Mouse (Mus musculus): Measurements from ENCODE around the gene Ccnl1. TPM values are rescaled to one million over a fixed set of nuclear protein-coding genes. Genes with fewer than 3 reads are reported as not detected.

Gene Ccnl1
- polyA plus RNA-seq, 1 experiment from 2014 or later = 117 TPM

DNA sequence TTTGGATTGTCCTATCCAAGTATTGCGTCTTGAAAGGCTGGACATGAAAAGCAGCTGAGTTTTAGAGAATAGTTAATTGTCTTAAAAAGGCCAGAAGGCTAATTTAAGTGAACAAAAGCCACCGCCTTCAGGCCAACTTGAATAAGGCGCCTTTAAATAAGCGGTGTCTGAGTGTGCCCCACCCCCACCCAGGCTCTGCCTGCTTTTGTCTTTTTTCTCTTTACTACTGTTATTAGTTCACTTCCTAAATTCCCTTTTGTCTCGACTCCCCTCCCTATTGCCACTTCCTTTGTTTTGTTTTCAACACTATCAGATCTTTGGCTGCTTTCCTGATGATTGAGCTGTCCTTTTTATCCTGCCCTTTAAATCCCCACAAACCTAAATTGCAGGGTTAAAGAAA is 17.3 kb upstream of the Ccnl1 start:
- Histone ChIP-seq H3K9me3 (no peaks in the 10 kb centered on the region), H3K36me3 (no peaks in the 10 kb centered on the region), H3K27ac (peak overlapping the region; percentile 94), H3K4me3 (peak overlapping the region; percentile 60), H3K9ac (0 out of 2 replicates have a peak overlapping the region, but pooled peaks have one; percentile 29), H3K27me3 (replicated peaks) (no peaks in the 10 kb centered on the region), H3K4me1 (peaks cover 4% of the 10 kb centered on the region; the same call in 1 of the 2 replicates), H3K4me2 (replicated peaks) (peak overlapping the region; percentile 60)
- peak; percentile 60 for ATAC-seq (ENCODE audit: low FRiP score, low read depth)
- 3% methylated on average over 5 of the region's 5 CpGs for WGBS

DNA sequence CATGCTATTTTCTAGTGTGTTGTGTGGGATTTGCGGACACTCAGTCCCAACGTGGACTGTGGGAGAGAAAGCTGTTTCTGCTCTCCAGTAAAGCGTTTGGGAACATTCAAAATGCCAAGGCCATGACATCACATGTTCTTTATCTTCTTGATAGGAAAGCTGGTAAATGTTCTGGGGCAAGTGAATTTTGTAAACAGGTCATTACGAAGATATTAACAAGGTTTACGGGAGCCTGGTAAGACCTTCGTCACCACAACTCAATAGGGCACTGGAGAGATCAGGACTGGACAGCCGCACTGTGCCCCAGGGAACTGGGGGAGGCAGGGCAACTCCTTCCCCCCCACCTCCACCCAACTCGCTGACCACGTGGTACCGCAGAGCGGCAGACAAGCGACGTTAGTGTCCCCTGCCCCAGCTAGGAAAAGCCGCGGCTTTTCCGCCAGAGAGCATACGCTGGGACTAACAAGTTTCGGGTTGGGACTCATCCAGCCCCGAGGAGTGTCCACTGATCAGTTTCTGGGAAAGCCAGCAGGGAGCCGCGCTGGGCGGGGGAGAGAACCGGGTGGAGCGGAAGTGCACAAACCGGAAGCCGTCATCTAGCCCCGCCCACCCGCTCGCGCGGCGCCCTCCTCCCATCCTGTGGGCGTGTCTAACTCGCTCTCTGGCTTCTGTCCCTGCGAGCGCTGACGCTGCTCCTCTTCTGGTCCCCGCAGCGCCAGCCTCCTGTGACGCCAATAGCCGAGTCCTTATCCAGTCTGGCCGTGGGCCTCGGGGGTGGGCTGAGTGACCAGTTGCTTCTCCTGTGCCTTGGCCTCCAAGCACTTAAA is 16.4 kb upstream of the Ccnl1 start:
- H3K27ac ChIP-seq = peak overlapping the region; percentile 94
- H3K27me3 ChIP-seq (replicated peaks) = no peaks in the 10 kb centered on the region
- no peaks in the 10 kb centered on the region for H3K36me3 ChIP-seq
- peak overlapping the region; percentile 75 for H3K9ac ChIP-seq
- peak overlapping the region; percentile 60 for H3K4me3 ChIP-seq
- peaks cover 4% of the 10 kb centered on the region; the same call in 1 of the 2 replicates for H3K4me1 ChIP-seq
- peak overlapping the region; percentile 60 for H3K4me2 ChIP-seq (replicated peaks)
- H3K9me3 ChIP-seq = no peaks in the 10 kb centered on the region
- under 1% methylated on average over 43 of the region's 43 CpGs for WGBS
- peak; percentile 99 for ATAC-seq (ENCODE audit: low FRiP score, low read depth)

DNA sequence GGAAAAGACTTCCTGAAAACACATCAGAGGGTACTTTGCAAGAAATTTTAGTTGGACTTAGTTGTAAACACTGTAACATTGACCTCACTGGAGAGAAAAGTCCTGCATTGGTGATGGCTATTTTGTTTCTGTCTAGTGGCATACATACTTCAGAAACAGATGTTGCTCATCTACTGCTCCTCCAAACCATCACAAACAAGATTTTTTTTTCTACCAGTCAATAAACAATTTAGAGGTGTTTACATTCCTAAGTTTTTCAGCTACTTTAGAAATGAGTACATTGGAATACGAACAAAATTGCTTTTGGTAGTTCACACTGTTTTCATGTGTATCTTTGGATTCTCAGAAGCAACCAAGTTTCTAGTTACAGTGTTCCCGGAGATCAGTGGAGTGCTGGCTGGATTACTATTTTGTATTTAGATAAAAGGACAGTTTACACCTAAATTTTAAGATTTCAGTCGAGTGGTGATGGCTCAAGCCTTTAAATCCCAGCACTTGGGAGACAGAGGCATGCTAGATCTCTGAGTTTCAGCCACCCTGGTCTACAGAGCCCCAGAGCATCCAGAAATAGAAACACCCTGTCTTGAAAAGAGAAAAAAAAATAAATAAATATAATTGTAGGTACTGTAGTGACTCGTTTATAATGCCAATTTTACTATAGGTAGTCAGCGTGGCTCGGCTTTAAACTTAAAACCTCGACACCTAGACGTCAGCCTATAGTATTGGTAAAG is 15.6 kb upstream of the Ccnl1 start:
- Histone ChIP-seq H3K36me3 (no peaks in the 10 kb centered on the region), H3K4me1 (peaks cover 4% of the 10 kb centered on the region; the same call in 1 of the 2 replicates), H3K27ac (peak overlapping the region; percentile 94), H3K4me3 (peak overlapping the region; percentile 60), H3K9me3 (no peaks in the 10 kb centered on the region), H3K9ac (peak overlapping the region; percentile 75), H3K4me2 (replicated peaks) (peak overlapping the region; percentile 60), H3K27me3 (replicated peaks) (no peaks in the 10 kb centered on the region)
- ATAC-seq (ENCODE audit: low FRiP score, low read depth) = no peak
- whole genome bisulfite sequencing = 43% methylated on average over 8 of the region's 8 CpGs

DNA sequence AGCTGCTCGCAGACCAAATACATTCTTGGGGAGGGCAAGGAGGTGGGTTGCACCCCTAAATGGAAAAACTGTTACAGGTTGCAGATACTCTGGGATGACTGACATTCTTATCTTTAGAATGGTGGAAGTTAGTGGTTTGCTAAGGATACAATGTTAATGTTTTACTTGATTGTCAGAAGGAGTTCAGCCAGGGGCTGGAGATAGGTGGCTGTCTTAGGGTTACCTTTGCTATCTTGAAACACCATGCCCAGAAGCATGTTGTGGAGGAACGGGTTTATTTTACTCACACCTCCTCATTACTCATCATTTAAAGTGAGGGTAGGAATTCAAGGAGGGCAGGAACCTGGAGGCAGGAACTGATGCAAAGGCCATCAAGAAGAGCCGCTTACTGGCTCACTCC is 11.1 kb upstream of the Ccnl1 start:
- 91% methylated on average over 3 of the region's 3 CpGs for WGBS
- Histone ChIP-seq H3K9me3 (no peaks in the 10 kb centered on the region), H3K4me3 (no peak overlapping the region), H3K36me3 (no peaks in the 10 kb centered on the region), H3K27ac (no peak overlapping the region), H3K9ac (no peak overlapping the region), H3K4me2 (replicated peaks) (no peak overlapping the region), H3K4me1 (peaks cover 4% of the 10 kb centered on the region; the same call in 1 of the 2 replicates), H3K27me3 (replicated peaks) (no peaks in the 10 kb centered on the region)
- no peak for ATAC-seq (ENCODE audit: low FRiP score, low read depth)

DNA sequence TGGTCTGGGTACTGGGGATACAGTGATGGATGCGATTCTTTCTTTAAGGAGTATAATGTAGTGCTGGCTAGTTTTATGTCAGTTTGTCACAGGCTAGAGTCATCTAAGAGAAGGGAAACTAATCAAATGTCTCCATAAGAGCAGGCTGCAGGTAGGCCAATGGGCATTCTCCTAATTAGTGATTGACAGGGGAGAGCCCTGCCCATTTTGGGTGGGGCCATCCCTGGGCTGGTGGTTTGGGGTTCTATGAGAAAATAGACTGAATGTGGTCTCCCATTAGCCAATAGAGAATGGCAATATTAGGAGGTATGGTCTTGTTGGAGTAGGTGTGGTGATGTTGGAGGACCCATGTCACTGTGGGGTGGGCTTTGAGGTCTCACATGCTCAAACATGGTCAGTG is 8.3 kb upstream of the Ccnl1 start:
- WGBS = 91% methylated on average over 1 of the region's 1 CpGs
- Histone ChIP-seq H3K4me1 (no peaks in the 10 kb centered on the region), H3K27me3 (replicated peaks) (no peaks in the 10 kb centered on the region), H3K9ac (no peak overlapping the region), H3K9me3 (no peaks in the 10 kb centered on the region), H3K27ac (no peak overlapping the region), H3K36me3 (no peaks in the 10 kb centered on the region), H3K4me2 (replicated peaks) (no peak overlapping the region), H3K4me3 (no peak overlapping the region)
- no peak for ATAC-seq (ENCODE audit: low FRiP score, low read depth)

DNA sequence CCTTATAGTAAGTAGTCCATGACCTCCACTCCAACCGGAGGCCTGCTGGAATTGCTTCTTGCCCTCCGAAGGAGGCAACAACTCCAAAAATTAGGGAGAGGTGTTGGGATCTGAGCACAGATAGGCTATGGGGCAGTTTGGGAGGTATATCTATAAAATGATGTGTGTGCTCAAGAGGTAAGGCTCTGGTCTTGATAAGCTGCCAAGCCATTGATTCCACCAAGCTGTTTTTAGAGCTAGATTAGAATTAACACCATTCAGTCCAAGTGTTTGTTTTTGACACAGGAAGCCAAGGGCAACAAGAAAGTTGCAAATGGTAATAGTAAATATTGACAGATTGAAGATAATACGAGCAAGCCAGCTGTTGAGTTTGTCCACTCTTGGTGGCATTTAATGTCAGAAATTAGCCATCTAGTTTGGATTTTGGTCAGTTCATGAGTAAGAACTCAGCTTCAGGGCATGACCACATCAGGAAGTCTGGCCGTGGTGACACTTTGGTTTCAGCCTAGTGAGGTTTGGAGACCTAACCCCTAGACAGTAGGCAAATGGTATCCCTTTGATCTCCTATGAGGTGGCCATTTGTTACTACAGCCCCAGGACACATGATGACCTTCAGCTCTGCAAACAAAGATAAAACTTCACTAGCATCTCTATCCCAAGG is 4.4 kb upstream of the Ccnl1 start:
- Histone ChIP-seq H3K27ac (no peak overlapping the region), H3K27me3 (replicated peaks) (no peaks in the 10 kb centered on the region), H3K36me3 (no peaks in the 10 kb centered on the region), H3K4me3 (no peak overlapping the region), H3K4me1 (peaks cover 6% of the 10 kb centered on the region; the same call in 1 of the 2 replicates), H3K9me3 (no peaks in the 10 kb centered on the region), H3K9ac (no peak overlapping the region), H3K4me2 (replicated peaks) (no peak overlapping the region)
- WGBS = 82% methylated on average over 4 of the region's 4 CpGs
- no peak for ATAC-seq (ENCODE audit: low FRiP score, low read depth)

DNA sequence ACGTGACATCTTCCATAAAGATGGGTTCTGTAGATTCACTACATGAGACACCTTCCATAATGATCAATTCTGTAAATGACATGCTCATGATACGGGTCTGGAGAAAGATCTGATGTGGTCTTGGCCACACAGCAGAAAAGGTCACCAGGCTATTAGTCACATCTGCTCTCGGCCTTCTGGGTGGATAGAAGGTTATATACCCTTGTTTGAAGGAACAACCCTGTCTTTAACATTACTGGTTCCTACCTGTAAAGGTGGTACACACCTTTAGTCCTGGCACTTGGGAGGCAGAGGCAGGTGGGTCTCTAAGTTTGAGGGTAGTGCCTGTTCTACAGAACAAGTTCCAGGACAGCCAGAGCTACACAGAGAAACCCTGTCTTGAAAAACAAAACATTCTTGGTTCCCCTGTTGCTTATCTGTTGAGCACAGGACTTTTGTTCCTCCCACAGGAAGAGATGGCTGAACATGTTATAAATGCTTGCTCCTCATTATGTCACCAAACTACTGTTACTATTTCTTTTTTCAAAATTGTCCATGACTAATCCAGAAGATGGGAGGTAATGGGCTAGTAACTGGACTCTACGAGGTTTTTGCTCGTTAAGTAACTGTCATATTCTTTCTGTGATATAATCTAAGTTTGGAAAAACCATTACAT is 2.4 kb upstream of the Ccnl1 start:
- Histone ChIP-seq H3K4me2 (replicated peaks) (no peak overlapping the region), H3K9me3 (no peaks in the 10 kb centered on the region), H3K9ac (no peak overlapping the region), H3K4me1 (peaks cover 19% of the 10 kb centered on the region), H3K27me3 (replicated peaks) (no peaks in the 10 kb centered on the region), H3K27ac (no peak overlapping the region), H3K4me3 (no peak overlapping the region), H3K36me3 (peaks cover 8% of the 10 kb centered on the region)
- no peak for ATAC-seq (ENCODE audit: low FRiP score, low read depth)
- WGBS = 92% methylated on average over 5 of the region's 5 CpGs

DNA sequence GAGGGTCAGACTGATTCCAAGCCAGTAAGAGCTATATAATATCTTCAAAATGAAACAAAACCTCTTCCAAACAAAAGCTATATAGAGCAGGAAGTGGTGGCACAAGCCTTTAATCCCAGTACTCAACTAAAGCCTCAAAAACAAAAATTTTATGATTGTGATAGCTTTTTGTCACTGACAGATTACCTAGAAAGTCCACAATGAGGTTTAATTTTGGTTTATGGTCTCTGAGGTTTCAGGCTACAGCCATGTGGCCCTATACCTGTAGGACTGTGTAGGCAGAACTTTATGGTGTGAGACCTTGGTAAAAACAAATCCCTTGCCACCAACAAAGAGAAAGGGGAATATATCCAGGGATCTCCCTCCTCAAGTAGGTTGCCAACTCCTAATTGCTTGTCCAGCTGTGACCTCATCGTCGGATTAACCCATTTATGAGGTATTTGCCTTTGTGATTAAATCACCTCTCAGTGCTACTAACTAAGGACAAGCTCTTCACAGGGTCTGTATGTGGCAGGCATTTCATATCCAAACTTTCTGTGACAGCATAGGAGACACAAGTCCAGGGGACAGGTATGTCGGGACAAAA is 1.5 kb upstream of the Ccnl1 start:
- no peak for ATAC-seq (ENCODE audit: low FRiP score, low read depth)
- no peaks in the 10 kb centered on the region for H3K9me3 ChIP-seq
- H3K4me2 ChIP-seq (replicated peaks) = peak overlapping the region; percentile 87
- H3K9ac ChIP-seq = 0 out of 2 replicates have a peak overlapping the region, but pooled peaks have one; percentile 100
- H3K4me3 ChIP-seq = no peak overlapping the region
- H3K36me3 ChIP-seq = peaks cover 11% of the 10 kb centered on the region
- 78% methylated on average over 3 of the region's 3 CpGs for WGBS
- H3K27me3 ChIP-seq (replicated peaks) = no peaks in the 10 kb centered on the region
- H3K27ac ChIP-seq = no peak overlapping the region
- H3K4me1 ChIP-seq = peaks cover 22% of the 10 kb centered on the region

DNA sequence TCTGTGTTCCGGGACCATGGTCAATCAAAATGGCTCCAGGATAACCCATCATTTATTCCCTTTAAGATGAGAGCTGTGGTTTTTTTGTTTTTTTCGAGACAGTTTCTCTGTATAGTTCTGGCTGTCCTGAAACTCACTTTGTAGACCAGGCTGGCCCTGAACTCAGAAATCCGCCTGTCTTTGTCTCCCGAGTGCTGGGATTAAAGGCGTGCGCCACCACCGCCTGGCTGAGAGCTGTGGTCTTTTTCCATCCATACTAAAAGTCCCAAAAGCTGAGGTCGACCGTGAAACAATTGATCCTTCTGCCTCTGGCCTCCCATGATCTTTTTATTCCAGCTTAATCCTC is 764 bp upstream of the Ccnl1 start:
- ATAC-seq (ENCODE audit: low FRiP score, low read depth) = peak; percentile 3; the same call in 1 of the 2 replicates
- H3K36me3 ChIP-seq = peaks cover 16% of the 10 kb centered on the region
- H3K27me3 ChIP-seq (replicated peaks) = no peaks in the 10 kb centered on the region
- H3K9ac ChIP-seq = peak overlapping the region; percentile 100
- peaks cover 27% of the 10 kb centered on the region for H3K4me1 ChIP-seq
- 6% methylated on average over 9 of the region's 9 CpGs for WGBS
- peak overlapping the region; percentile 99 for H3K4me3 ChIP-seq
- peak overlapping the region; percentile 72; the same call in 1 of the 2 replicates for H3K27ac ChIP-seq
- H3K9me3 ChIP-seq = no peaks in the 10 kb centered on the region
- peak overlapping the region; percentile 87 for H3K4me2 ChIP-seq (replicated peaks)

DNA sequence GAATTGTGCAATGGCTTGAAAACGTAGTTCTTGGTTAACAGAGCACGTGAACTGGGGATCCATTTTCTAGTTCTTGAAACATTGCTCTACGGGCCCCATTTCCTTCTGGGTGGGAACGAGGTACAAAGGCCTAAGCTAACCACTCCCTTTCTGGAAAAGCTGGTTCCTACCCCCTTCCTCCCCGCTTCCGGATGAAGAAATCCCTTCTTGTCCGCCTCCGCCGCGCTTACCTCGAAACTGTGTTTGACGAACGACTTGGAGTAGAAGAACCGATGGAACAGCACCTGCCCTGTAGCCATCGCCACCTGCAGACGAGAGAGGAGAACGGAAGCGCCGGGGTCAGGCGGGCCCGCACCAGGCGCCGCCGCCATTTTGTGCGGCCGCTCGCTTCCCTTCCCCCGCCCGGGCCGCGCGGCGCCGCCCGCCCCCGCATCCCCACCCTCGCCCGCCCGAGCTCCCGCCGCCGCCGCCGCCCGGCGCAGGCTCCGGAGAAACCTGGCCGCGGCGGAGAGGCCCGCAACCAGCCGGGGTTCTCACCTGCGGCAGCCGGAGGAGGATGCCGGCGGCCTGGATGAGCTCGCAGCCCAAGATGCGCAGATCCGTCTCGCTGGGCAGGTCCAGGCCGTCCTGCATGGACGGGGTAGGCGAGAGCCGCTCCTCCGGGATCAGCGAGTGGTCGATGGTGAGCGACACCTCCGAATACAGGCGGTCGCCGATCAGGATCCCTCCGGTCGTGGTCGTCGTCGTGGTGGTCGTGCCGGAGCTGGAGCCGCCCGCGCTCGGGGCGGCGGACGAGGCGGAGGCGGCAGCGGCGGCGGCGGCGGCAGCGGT is 563 bp downstream of the Ccnl1 start:
- H3K9ac ChIP-seq = peak overlapping the region; percentile 100
- under 1% methylated on average over 78 of the region's 94 CpGs for WGBS
- peaks cover 19% of the 10 kb centered on the region for H3K36me3 ChIP-seq
- peak overlapping the region; percentile 99 for H3K4me3 ChIP-seq
- H3K27ac ChIP-seq = peak overlapping the region; percentile 99
- ATAC-seq (ENCODE audit: low FRiP score, low read depth) = peak; percentile 88
- peak overlapping the region; percentile 87 for H3K4me2 ChIP-seq (replicated peaks)
- no peaks in the 10 kb centered on the region for H3K27me3 ChIP-seq (replicated peaks)
- H3K4me1 ChIP-seq = peaks cover 27% of the 10 kb centered on the region
- no peaks in the 10 kb centered on the region for H3K9me3 ChIP-seq
